Mouse (Mus musculus) intestine, embryonic 15.5 days (tissue): ENCODE measurements around the gene Acads. TPM values are rescaled to one million over a fixed set of nuclear protein-coding genes. Genes with fewer than 3 reads are reported as not detected.
"Not testable (repeated sequence)": the region's sequence is repeated elsewhere in the genome, so short reads cannot be mapped to it uniquely, and the experiment has no call there.

ENCODE experiments used
- ATAC-seq: fragments of 200-750 bp; cut with Nextera tagmentation; 2 replicates; pipeline ENCODE4 v1.8.0; 2017; ENCODE audit warnings: moderate TSS enrichment, moderate library complexity
- H3K27ac ChIP-seq: fragments of 300-500 bp; sonication (generic); 2 replicates; pipeline ENCODE4 v1.5.1; 2015; ENCODE audit warnings: mild to moderate bottlenecking, inconsistent platforms
- H3K27me3 ChIP-seq: fragments of 300-500 bp; sonication (generic); replicated peaks from 2 replicates; pipeline ENCODE4 v1.6.1; 2015; ENCODE audit warnings: inconsistent platforms
- H3K36me3 ChIP-seq: fragments of 300-500 bp; sonication (generic); 2 replicates; pipeline ENCODE4 v1.6.1; 2015; ENCODE audit warnings: inconsistent platforms
- H3K4me1 ChIP-seq: fragments of 300-500 bp; sonication (generic); replicated peaks from 2 replicates; pipeline ENCODE4 v1.6.1; 2015; ENCODE audit warnings: inconsistent platforms
- H3K4me2 ChIP-seq: fragments of 300-500 bp; sonication (generic); replicated peaks from 2 replicates; pipeline ENCODE4 v1.6.1; 2015; ENCODE audit warnings: mild to moderate bottlenecking, inconsistent platforms
- H3K4me3 ChIP-seq: fragments of 300-500 bp; sonication (generic); replicated peaks from 2 replicates; pipeline ENCODE4 v1.5.1; 2015; ENCODE audit warnings: inconsistent platforms
- H3K9ac ChIP-seq: fragments of 300-500 bp; sonication (generic); 2 replicates; pipeline ENCODE4 v1.6.1; 2015; ENCODE audit warnings: inconsistent platforms
- H3K9me3 ChIP-seq: fragments of 300-500 bp; sonication (generic); 2 replicates; pipeline ENCODE4 v1.6.1; 2016; ENCODE audit warnings: inconsistent platforms
- WGBS: fragments of 180-500 bp; shearing (Covaris S2); methylation state at CpG from one replicate; pipeline ENCODE4 v1.1.7; 2015; 5-methylcytosine and 5-hydroxymethylcytosine counted together
- polyA plus RNA-seq: library from polyadenylated mRNA; unstranded; fragments of >200 nt; fragmentation: Nextera tagmentation; extraction: Ambion mirVana; gene quantifications from 2 replicates; pipeline ENCODE4 v1.2.1, GENCODE M21; 2015

Gene Acads
- polyA plus RNA-seq, 1 experiment from 2014 or later = 119 TPM

GRCm38 (mm10) chr5:115103253-115103652, 15.9 kb downstream of the Acads start:
- H3K4me1 ChIP-seq, H3K9ac ChIP-seq, H3K4me3 ChIP-seq, H3K4me2 ChIP-seq, H3K27me3 ChIP-seq, H3K9me3 ChIP-seq, H3K27ac ChIP-seq, ATAC-seq: not testable (repeated sequence)
- 96% methylated on average over 23 of the region's 23 CpGs for WGBS
- H3K36me3 ChIP-seq = peaks cover 13% of the 10 kb centered on the region

GRCm38 (mm10) chr5:115102231-115102630, 16.9 kb downstream of the Acads start:
- WGBS = 85% methylated on average over 2 of the region's 2 CpGs

GRCm38 (mm10) chr5:115100473-115100872, 18.7 kb downstream of the Acads start:
- H3K36me3 ChIP-seq = peaks cover 33% of the 10 kb centered on the region
- no peak overlapping the region for H3K27ac ChIP-seq
- 85% methylated on average over 6 of the region's 6 CpGs for WGBS
- no peak overlapping the region for H3K9ac ChIP-seq
- H3K4me3 ChIP-seq = no peak overlapping the region
- no peaks in the 10 kb centered on the region for H3K9me3 ChIP-seq
- no peaks in the 10 kb centered on the region for H3K4me1 ChIP-seq
- no peaks in the 10 kb centered on the region for H3K27me3 ChIP-seq
- no peak for ATAC-seq
- H3K4me2 ChIP-seq = no peak overlapping the region

More at GRCm38 (mm10) chr5:115102231-115102630, 16.9 kb downstream of the Acads start:
- no peak overlapping the region for H3K4me2 ChIP-seq
- H3K27ac ChIP-seq = no peak overlapping the region
- H3K4me1 ChIP-seq = no peaks in the 10 kb centered on the region
- H3K36me3 ChIP-seq = peaks cover 17% of the 10 kb centered on the region
- no peak for ATAC-seq
- no peaks in the 10 kb centered on the region for H3K9me3 ChIP-seq
- no peaks in the 10 kb centered on the region for H3K27me3 ChIP-seq
- H3K4me3 ChIP-seq = no peak overlapping the region
- H3K9ac ChIP-seq = no peak overlapping the region

GRCm38 (mm10) chr5:115099991-115100390, 19.2 kb downstream of the Acads start:
- no peak for ATAC-seq
- no peaks in the 10 kb centered on the region for H3K27me3 ChIP-seq
- WGBS = 83% methylated on average over 9 of the region's 9 CpGs
- no peaks in the 10 kb centered on the region for H3K9me3 ChIP-seq
- H3K4me3 ChIP-seq = no peak overlapping the region
- H3K27ac ChIP-seq = no peak overlapping the region
- no peaks in the 10 kb centered on the region for H3K4me1 ChIP-seq
- no peak overlapping the region for H3K9ac ChIP-seq
- no peak overlapping the region for H3K4me2 ChIP-seq
- peaks cover 38% of the 10 kb centered on the region for H3K36me3 ChIP-seq

GRCm38 (mm10) chr5:115099530-115099929, 19.6 kb downstream of the Acads start:
- H3K4me3 ChIP-seq = no peak overlapping the region
- H3K27me3 ChIP-seq = no peaks in the 10 kb centered on the region
- 83% methylated on average over 5 of the region's 5 CpGs for WGBS
- H3K27ac ChIP-seq = no peak overlapping the region
- no peaks in the 10 kb centered on the region for H3K4me1 ChIP-seq
- no peak overlapping the region for H3K9ac ChIP-seq
- H3K36me3 ChIP-seq = peaks cover 41% of the 10 kb centered on the region
- ATAC-seq = no peak
- H3K9me3 ChIP-seq = no peaks in the 10 kb centered on the region
- H3K4me2 ChIP-seq = no peak overlapping the region

- Histone ChIP-seq H3K9ac (no peak within 1 kb of the TSS), H3K4me2 (no peak within 1 kb of the TSS), H3K9me3 (no peaks in the 10 kb centered on the region), H3K4me3 (no peak within 1 kb of the TSS), H3K4me1 (no peaks in the 10 kb centered on the region), H3K27me3 (no peaks in the 10 kb centered on the region), H3K27ac (no peak within 1 kb of the TSS), H3K36me3 (peaks cover 41% of the 10 kb centered on the region)
- ATAC-seq = no peak
- WGBS = 97% methylated on average over 8 of the region's 8 CpGs
Measured at GRCm38 (mm10) chr5:115098195-115098594, 21.0 kb downstream of the Acads start, which contains the start of gene Gm10401. Gene Gm10401, minus strand, starts transcription at chr5:115098295.

GRCm38 (mm10) chr5:115091776-115092175, 27.4 kb downstream of the Acads start:
- WGBS = 88% methylated on average over 6 of the region's 6 CpGs
- no peak for ATAC-seq
- Histone ChIP-seq H3K36me3 (peaks cover 46% of the 10 kb centered on the region), H3K27me3 (no peaks in the 10 kb centered on the region), H3K27ac (no peak overlapping the region), H3K4me3 (no peak overlapping the region), H3K9ac (no peak overlapping the region), H3K9me3 (no peaks in the 10 kb centered on the region), H3K4me1 (no peaks in the 10 kb centered on the region), H3K4me2 (no peak overlapping the region)

GRCm38 (mm10) chr5:115091015-115091414, 28.1 kb downstream of the Acads start:
- H3K36me3 ChIP-seq = peaks cover 46% of the 10 kb centered on the region
- H3K9me3 ChIP-seq = no peaks in the 10 kb centered on the region
- H3K4me2 ChIP-seq = no peak overlapping the region
- peak; percentile 67 for ATAC-seq
- no peak overlapping the region for H3K27ac ChIP-seq
- H3K4me3 ChIP-seq = no peak overlapping the region
- H3K9ac ChIP-seq = no peak overlapping the region
- 55% methylated on average over 3 of the region's 3 CpGs for WGBS
- H3K27me3 ChIP-seq = no peaks in the 10 kb centered on the region
- no peaks in the 10 kb centered on the region for H3K4me1 ChIP-seq

- H3K36me3 ChIP-seq = peaks cover 41% of the 10 kb centered on the region
- H3K4me2 ChIP-seq = no peak overlapping the region
- H3K4me3 ChIP-seq = no peak overlapping the region
- no peaks in the 10 kb centered on the region for H3K4me1 ChIP-seq
- 72% methylated on average over 5 of the region's 5 CpGs for WGBS
- no peaks in the 10 kb centered on the region for H3K9me3 ChIP-seq
- H3K9ac ChIP-seq = no peak overlapping the region
- ATAC-seq = peak; percentile 64
- H3K27ac ChIP-seq = no peak overlapping the region
- H3K27me3 ChIP-seq = no peaks in the 10 kb centered on the region
Measured at GRCm38 (mm10) chr5:115089592-115090268, 29.4 kb downstream of the Acads start.

GRCm38 (mm10) chr5:115085675-115086074, 33.5 kb downstream of the Acads start:
- Histone ChIP-seq H3K36me3 (peaks cover 47% of the 10 kb centered on the region), H3K4me3 (no peak overlapping the region), H3K9ac (no peak overlapping the region), H3K27me3 (no peaks in the 10 kb centered on the region), H3K9me3 (no peaks in the 10 kb centered on the region), H3K4me2 (no peak overlapping the region), H3K4me1 (no peaks in the 10 kb centered on the region), H3K27ac (no peak overlapping the region)
- ATAC-seq = no peak
- 90% methylated on average over 2 of the region's 2 CpGs for WGBS

GRCm38 (mm10) chr5:115083492-115083891, 35.7 kb downstream of the Acads start:
- Histone ChIP-seq H3K36me3 (peaks cover 31% of the 10 kb centered on the region), H3K27ac (no peak overlapping the region), H3K9ac (no peak overlapping the region), H3K4me3 (no peak overlapping the region), H3K9me3 (no peaks in the 10 kb centered on the region), H3K4me1 (no peaks in the 10 kb centered on the region), H3K4me2 (no peak overlapping the region), H3K27me3 (no peaks in the 10 kb centered on the region)
- 87% methylated on average over 6 of the region's 6 CpGs for WGBS
- no peak for ATAC-seq

GRCm38 (mm10) chr5:115081636-115082035, 37.5 kb downstream of the Acads start:
- H3K4me3 ChIP-seq = no peak overlapping the region
- no peaks in the 10 kb centered on the region for H3K4me1 ChIP-seq
- no peaks in the 10 kb centered on the region for H3K27me3 ChIP-seq
- H3K27ac ChIP-seq = no peak overlapping the region
- 83% methylated on average over 5 of the region's 5 CpGs for WGBS
- H3K9ac ChIP-seq = no peak overlapping the region
- no peaks in the 10 kb centered on the region for H3K9me3 ChIP-seq
- peaks cover 19% of the 10 kb centered on the region for H3K36me3 ChIP-seq
- no peak overlapping the region for H3K4me2 ChIP-seq
- ATAC-seq = no peak
